Mouse (Mus musculus) kidney, embryonic 16.5 days (tissue): ENCODE measurements around the gene Arl5a. TPM values are rescaled to one million over a fixed set of nuclear protein-coding genes. Genes with fewer than 3 reads are reported as not detected.
A peak's percentile ranks its signal among the peaks of the same experiment; 100 is the strongest.

Experiments
- ATAC-seq: fragments of 200-750 bp; cut with Nextera tagmentation; 2 replicates; pipeline ENCODE4 v1.8.0; 2017; ENCODE audit warnings: moderate TSS enrichment; ENCODE audit not compliant: low FRiP score, low TSS enrichment
- H3K27ac ChIP-seq: fragments of 300-500 bp; sonication (generic); 2 replicates; pipeline ENCODE4 v1.5.1; 2014; ENCODE audit warnings: low read length
- H3K27me3 ChIP-seq: fragments of 300-500 bp; sonication (generic); 2 replicates; pipeline ENCODE4 v1.6.1; 2014; ENCODE audit warnings: low read length, control low read depth, mixed read lengths; ENCODE audit not compliant: insufficient read depth
- H3K36me3 ChIP-seq: fragments of 300-500 bp; sonication (generic); 2 replicates; pipeline ENCODE4 v1.6.1; 2014; ENCODE audit warnings: low read length, control low read depth, mixed read lengths; ENCODE audit not compliant: insufficient read depth
- H3K4me1 ChIP-seq: fragments of 300-500 bp; sonication (generic); 2 replicates; pipeline ENCODE4 v1.6.1; 2014; ENCODE audit warnings: low read length, control low read depth, mixed read lengths; ENCODE audit not compliant: insufficient read depth
- H3K4me2 ChIP-seq: fragments of 300-500 bp; sonication (generic); replicated peaks from 2 replicates; pipeline ENCODE4 v1.6.1; 2014; ENCODE audit warnings: low read depth, low read length
- H3K4me3 ChIP-seq: fragments of 300-500 bp; sonication (generic); 2 replicates; pipeline ENCODE4 v1.5.1; 2014; ENCODE audit warnings: mild to moderate bottlenecking, low read length
- H3K9ac ChIP-seq: fragments of 300-500 bp; sonication (generic); replicated peaks from 2 replicates; pipeline ENCODE4 v1.6.1; 2014; ENCODE audit warnings: low read length
- H3K9me3 ChIP-seq: fragments of 300-500 bp; sonication (generic); 2 replicates; pipeline ENCODE4 v1.6.1; 2016; ENCODE audit warnings: low read length, control low read depth
- WGBS: fragments of 180-500 bp; shearing (Covaris S2); extraction: QIAGEN DNeasy Blood & Tissue Kit; methylation state at CpG from one replicate; pipeline ENCODE4 v1.1.7; 2014; 5-methylcytosine and 5-hydroxymethylcytosine counted together
- polyA plus RNA-seq: library from polyadenylated mRNA; unstranded; fragments of >200 nt; fragmentation: Nextera tagmentation; extraction: Ambion mirVana; gene quantifications from 2 replicates; pipeline ENCODE4 v1.2.1, GENCODE M21; 2015

The Arl5a gene
- polyA plus RNA-seq, 1 experiment from 2014 or later, result 45.3 TPM

DNA sequence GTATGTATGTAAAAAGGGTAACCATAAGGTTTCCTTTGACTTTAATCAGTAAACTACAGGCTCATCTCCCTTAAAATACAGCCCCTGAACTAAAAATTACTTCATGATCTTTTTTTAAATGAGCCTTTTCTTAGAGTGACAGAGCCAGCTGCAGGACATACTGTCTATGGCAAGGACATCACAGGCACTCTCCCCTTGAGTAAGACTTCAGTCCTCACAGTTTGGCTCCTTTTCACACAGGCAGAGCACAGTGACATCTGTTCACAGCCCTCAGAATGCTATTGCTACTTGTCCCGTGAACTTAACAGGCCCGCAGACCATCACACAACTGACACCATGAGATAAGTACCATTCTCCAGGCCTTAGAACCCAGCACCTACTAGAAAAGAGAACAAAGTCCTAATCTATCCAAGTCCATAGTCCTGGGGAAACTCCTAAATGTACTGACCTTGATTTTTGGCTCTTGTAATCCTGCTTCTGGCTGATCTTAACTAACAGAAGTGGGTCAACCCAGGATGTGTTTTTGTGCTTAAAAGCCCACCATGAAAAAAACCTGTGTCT is 34.2 kb downstream of the Arl5a start:
- Histone ChIP-seq H3K27me3 (no peaks in the 10 kb centered on the region), H3K36me3 (no peaks in the 10 kb centered on the region), H3K4me2 (no peak overlapping the region), H3K9me3 (no peaks in the 10 kb centered on the region), H3K4me3 (no peak overlapping the region), H3K4me1 (0 out of 2 replicates have a peak, but pooled peaks cover 6% of the 10 kb centered on the region), H3K27ac (no peak overlapping the region), H3K9ac (no peak overlapping the region)
- WGBS, result 44% methylated on average over 2 of the region's 2 CpGs
- ATAC-seq, result no peak

DNA sequence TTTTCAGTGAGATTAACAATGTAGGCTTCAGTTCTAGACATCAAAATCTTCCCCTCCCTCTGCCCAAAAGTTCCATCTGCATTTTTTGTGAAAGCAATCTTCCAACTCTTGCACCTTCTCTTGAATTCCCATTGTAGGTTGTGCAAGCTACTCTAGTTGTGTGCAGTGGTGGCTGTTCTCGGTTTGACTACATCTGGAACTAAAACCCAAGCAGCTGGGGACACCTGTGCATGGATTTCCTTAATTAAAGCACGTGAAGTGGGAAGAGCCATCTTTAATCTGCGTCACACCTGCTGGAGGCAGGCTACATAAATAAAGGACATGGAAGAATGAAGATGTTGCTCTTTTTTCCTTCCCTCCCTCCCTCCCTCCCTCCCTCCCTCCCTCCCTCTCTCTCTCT is 34.7 kb downstream of the Arl5a start:
- Histone ChIP-seq H3K36me3 (no peaks in the 10 kb centered on the region), H3K4me1 (0 out of 2 replicates have a peak, but pooled peaks cover 6% of the 10 kb centered on the region), H3K4me3 (no peak overlapping the region), H3K4me2 (no peak overlapping the region), H3K27ac (no peak overlapping the region), H3K9ac (no peak overlapping the region), H3K9me3 (no peaks in the 10 kb centered on the region), H3K27me3 (no peaks in the 10 kb centered on the region)
- ATAC-seq, result no peak
- WGBS, result 55% methylated on average over 3 of the region's 3 CpGs

DNA sequence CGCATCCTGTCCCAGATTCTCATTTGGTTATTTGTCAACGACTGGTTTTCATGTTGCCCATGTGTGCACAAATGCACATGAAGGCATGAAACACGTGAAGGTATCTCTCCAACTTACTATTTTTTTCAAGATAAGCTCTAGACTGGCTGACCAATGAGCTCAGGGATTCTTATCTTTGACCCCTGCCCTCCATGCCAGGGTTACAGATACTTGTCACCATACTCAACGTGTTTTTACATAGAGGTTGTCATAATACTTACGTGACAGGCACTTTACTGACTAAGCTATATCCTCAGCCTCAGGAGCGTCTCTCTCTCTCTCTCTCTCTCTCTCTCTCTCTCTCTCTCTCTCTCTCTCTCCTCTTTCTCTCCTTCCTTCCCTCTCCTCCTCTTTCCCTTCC is 38.2 kb downstream of the Arl5a start:
- ATAC-seq, result no peak
- Histone ChIP-seq H3K9me3 (no peaks in the 10 kb centered on the region), H3K4me2 (no peak overlapping the region), H3K9ac (no peak overlapping the region), H3K36me3 (no peaks in the 10 kb centered on the region), H3K4me1 (0 out of 2 replicates have a peak, but pooled peaks cover 6% of the 10 kb centered on the region), H3K27me3 (no peaks in the 10 kb centered on the region), H3K27ac (no peak overlapping the region), H3K4me3 (no peak overlapping the region)
- WGBS, result 72% methylated on average over 6 of the region's 6 CpGs

DNA sequence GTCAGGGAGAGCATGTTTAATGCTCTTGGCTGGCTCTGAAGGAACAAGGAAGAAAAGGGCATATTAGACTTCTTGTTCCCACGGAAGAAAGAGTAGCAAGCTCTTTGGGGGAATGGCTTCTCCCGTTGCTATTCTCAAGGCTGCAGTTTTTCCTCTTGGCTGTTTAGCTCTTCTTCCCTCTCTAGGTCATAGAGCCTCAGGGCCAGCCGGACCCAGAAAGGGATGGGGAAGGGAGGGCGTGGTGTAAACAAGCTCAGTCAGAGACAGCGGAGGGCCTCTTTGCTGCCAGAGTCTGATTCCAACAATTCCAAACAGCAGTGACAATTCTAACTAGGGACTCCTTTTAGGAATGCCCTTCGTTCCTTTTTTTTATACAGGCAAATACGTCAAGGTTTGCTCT is 38.7 kb downstream of the Arl5a start:
- Histone ChIP-seq H3K9ac (no peak overlapping the region), H3K9me3 (no peaks in the 10 kb centered on the region), H3K27ac (peak overlapping the region; percentile 27; the same call in 1 of the 2 replicates), H3K36me3 (no peaks in the 10 kb centered on the region), H3K4me2 (peak overlapping the region; percentile 11; the same call in 1 of the 2 replicates), H3K27me3 (no peaks in the 10 kb centered on the region), H3K4me3 (no peak overlapping the region), H3K4me1 (0 out of 2 replicates have a peak, but pooled peaks cover 6% of the 10 kb centered on the region)
- WGBS, result 40% methylated on average over 7 of the region's 7 CpGs
- ATAC-seq, result no peak

DNA sequence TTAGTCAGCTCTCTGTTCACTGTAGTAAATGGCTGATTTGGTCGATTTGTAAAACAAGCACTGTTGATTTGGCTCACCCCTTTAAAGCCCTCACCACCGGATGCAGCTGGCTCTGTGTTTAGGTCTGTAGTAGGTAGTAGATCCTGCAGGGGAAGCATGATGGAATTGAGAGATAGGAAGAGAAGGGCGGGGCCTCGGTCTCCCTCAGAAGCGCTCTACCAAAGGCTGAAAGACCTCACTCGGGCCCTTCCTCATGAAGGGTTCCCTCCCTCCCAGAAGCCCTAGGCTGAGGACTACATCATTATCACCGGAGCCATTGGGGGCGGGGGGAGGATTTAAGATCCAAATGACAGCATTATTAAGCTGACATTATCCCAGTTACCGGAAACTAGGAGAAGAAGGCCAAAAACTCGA is 45.8 kb downstream of the Arl5a start:
- no peak overlapping the region for H3K4me2 ChIP-seq
- no peaks in the 10 kb centered on the region for H3K27me3 ChIP-seq
- no peaks in the 10 kb centered on the region for H3K9me3 ChIP-seq
- WGBS, result 70% methylated on average over 10 of the region's 10 CpGs
- H3K4me3 ChIP-seq, result no peak overlapping the region
- no peak for ATAC-seq
- no peaks in the 10 kb centered on the region for H3K36me3 ChIP-seq
- no peak overlapping the region for H3K9ac ChIP-seq
- no peak overlapping the region for H3K27ac ChIP-seq
- no peaks in the 10 kb centered on the region for H3K4me1 ChIP-seq

DNA sequence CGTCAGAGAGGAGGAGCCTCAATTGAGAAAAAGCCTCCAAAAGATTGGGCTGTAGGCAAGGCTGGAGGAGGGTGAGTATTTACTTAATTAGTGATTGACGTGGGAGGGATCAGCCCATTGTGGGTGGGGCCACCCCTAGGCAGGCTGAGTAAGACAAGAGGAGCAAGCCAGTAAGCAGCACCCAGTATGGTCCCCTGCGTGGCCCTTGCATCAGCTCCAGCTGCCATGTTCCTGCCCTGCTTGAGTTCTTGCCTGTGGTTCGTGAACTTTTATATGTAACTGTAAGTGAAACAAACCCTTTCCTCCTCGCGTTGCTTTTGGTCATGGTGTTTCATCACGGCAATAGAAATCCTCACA is 46.3 kb downstream of the Arl5a start, which contains the start of gene Neb:
Gene Neb, minus strand, starts transcription at position 27 of the 357 bp plus-strand sequence.
- Histone ChIP-seq H3K4me2 (no peak within 1 kb of the TSS), H3K36me3 (no peaks in the 10 kb centered on the region), H3K9me3 (no peaks in the 10 kb centered on the region), H3K4me3 (no peak within 1 kb of the TSS), H3K27me3 (no peaks in the 10 kb centered on the region), H3K9ac (no peak within 1 kb of the TSS), H3K27ac (no peak within 1 kb of the TSS), H3K4me1 (no peaks in the 10 kb centered on the region)
- 69% methylated on average over 7 of the region's 7 CpGs for WGBS
- ATAC-seq, result no peak; the same call in 1 of the 2 replicates

DNA sequence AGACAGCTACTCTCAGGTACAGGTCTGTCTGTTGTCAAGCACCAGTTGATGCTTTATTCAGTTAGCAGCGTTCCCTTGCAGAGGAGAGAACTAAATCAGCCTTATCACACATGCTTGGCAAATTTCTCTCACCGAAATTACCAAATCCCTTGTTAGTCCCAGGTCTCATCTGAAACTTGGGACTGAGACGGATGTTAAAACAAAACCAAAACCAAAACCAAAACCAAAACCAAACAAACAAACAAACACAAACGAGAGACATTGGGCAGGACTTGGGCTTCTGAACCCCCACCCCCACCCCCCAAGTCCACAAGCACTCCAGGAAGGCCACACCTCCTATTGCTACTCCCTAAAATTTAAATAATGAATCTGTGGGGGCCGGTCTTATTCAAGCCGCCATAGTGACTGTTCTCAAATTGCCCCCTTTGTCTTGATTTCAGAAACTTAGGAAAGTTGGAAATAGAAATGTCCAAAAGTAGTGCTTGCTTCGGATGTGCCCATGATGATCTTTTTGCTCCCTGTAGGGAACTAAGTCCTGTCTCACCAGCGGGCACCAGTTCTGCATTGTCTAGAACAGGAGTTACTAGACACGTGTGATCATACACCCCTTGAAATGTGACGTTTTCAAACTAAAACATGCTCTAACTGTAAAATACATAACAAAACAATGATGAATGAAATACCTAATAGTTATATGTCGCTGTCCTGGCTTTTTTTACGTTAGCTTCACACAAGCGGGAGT is 46.8 kb downstream of the Arl5a start:
- no peak for ATAC-seq
- WGBS, result 62% methylated on average over 13 of the region's 13 CpGs
- H3K27me3 ChIP-seq, result no peaks in the 10 kb centered on the region
- H3K9me3 ChIP-seq, result no peaks in the 10 kb centered on the region
- H3K27ac ChIP-seq, result no peak overlapping the region
- H3K4me3 ChIP-seq, result no peak overlapping the region
- no peaks in the 10 kb centered on the region for H3K36me3 ChIP-seq
- no peak overlapping the region for H3K9ac ChIP-seq
- H3K4me2 ChIP-seq, result no peak overlapping the region
- H3K4me1 ChIP-seq, result no peaks in the 10 kb centered on the region

DNA sequence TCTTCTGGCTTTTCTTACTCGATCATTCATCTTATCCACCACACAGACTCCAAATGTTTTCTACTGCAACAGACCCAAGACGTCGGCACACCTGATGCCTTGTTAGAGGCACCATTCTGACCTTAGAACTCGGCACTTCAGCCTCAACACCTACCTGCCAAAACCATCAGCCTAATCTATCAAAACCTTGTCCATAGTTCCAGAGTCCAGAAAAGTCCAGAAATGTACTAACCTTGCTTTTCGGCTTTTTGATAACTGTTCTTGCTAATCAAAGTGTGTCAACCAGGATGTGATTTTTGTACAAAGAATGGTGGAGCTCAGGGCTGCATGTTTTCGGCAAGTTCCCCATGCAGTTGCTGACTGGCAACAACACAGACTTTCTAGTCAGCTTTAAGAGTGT is 50.0 kb downstream of the Arl5a start:
- Histone ChIP-seq H3K27me3 (no peaks in the 10 kb centered on the region), H3K36me3 (no peaks in the 10 kb centered on the region), H3K4me2 (no peak overlapping the region), H3K4me3 (no peak overlapping the region), H3K27ac (no peak overlapping the region), H3K9ac (no peak overlapping the region), H3K4me1 (no peaks in the 10 kb centered on the region), H3K9me3 (no peaks in the 10 kb centered on the region)
- WGBS, result 88% methylated on average over 6 of the region's 6 CpGs
- no peak for ATAC-seq

DNA sequence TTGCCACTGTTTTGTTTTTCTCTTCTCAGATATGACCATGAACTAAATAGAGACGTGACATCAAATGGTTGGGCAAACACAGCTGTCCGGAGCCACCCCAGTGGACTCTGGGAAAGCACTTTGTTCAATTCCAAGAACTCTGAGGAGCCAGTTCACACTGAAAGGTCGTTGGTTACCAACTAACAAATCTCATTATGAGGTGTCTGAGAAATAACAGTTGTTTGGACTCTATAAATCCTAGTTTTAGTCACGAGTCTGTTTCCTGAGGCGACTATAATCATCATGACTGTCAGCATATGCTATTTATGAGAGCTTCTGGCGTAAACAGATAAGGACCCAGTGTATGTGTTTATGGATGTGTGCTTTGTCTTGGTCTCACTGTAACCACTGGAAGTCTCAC is 52.2 kb downstream of the Arl5a start:
- no peaks in the 10 kb centered on the region for H3K36me3 ChIP-seq
- no peak overlapping the region for H3K27ac ChIP-seq
- H3K27me3 ChIP-seq, result no peaks in the 10 kb centered on the region
- WGBS, result 44% methylated on average over 6 of the region's 6 CpGs
- H3K9me3 ChIP-seq, result no peaks in the 10 kb centered on the region
- no peak overlapping the region for H3K9ac ChIP-seq
- H3K4me3 ChIP-seq, result no peak overlapping the region
- ATAC-seq, result 0 out of 2 replicates have a peak, but pooled peaks have one; percentile 31
- H3K4me2 ChIP-seq, result no peak overlapping the region
- no peaks in the 10 kb centered on the region for H3K4me1 ChIP-seq

DNA sequence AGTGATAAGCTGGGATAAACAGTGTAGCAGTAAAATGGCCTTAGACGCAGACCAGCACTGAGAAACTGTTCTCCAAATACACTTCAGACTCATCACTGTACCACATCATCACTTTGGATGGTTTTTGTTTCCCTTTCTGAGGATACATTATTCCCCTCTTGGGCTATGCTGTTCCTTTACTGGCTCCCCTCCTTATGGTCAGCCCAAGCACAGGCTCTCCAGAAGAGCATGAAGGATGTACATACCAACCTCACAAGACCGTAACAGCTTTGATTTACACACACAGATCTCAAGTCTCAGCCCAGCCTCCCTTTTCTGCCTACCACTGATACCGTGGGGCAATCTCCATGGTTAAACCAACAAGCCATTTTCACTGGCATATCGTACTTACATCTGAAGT is 52.6 kb downstream of the Arl5a start:
- H3K4me2 ChIP-seq, result no peak overlapping the region
- 43% methylated on average over 4 of the region's 4 CpGs for WGBS
- no peak for ATAC-seq

More for the DNA sequence above, 52.6 kb downstream of the Arl5a start:
- Histone ChIP-seq H3K27me3 (no peaks in the 10 kb centered on the region), H3K4me1 (no peaks in the 10 kb centered on the region), H3K36me3 (no peaks in the 10 kb centered on the region), H3K9me3 (no peaks in the 10 kb centered on the region), H3K4me3 (no peak overlapping the region), H3K9ac (no peak overlapping the region), H3K27ac (no peak overlapping the region)
